Mouse (Mus musculus): ENCODE data around the gene Ndst2. TPM values are rescaled to one million over a fixed set of nuclear protein-coding genes. Genes with fewer than 3 reads are reported as not detected.
A peak's percentile ranks its signal among the peaks of the same experiment; 100 is the strongest.

Ndst2 gene
- polyA plus RNA-seq, 1 experiment from 2014 or later: 12.5 TPM

DNA sequence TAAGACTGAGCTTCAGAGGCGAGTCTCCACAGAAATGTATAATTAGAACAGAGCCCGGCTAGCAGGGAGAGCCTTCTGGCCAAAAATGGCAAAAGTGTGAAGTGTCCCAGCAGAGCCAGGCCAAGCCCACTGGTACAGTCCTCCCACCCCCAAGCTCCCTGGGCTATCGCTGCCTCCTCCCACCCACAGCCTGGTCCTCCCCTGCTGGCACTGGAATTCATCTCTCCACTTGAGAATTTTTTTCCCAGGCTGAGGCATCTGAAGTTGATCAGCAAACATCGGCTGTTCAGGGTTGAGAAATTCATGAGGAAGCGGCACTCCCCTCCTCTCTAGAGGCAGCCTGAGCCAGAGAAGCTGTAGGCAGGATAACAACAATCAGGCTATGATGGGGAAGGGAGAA is 34.2 kb upstream of the Ndst2 start:
- H3K27me3 ChIP-seq (replicated peaks; ENCODE audit: control insufficient read depth, insufficient read depth, low read length): no peaks in the 10 kb centered on the region
- H3K4me1 ChIP-seq (ENCODE audit: control insufficient read depth, insufficient read depth, low read length): no peaks in the 10 kb centered on the region
- ATAC-seq (no peak), DNase-seq (ENCODE audit: low spot score) (no peak)
- no peak overlapping the region for H3K4me3 ChIP-seq (ENCODE audit: low read depth, low read length)
- H3K9ac ChIP-seq (ENCODE audit: low read length): no peak overlapping the region
- H3K9me3 ChIP-seq (replicated peaks; ENCODE audit: control insufficient read depth, low read length): no peaks in the 10 kb centered on the region
- no peak overlapping the region for H3K27ac ChIP-seq (ENCODE audit: low read depth, low read length)
- WGBS: 87% methylated on average over 5 of the region's 5 CpGs
- H3K4me2 ChIP-seq (ENCODE audit: low read length): no peak overlapping the region
- peaks cover 41% of the 10 kb centered on the region for H3K36me3 ChIP-seq (ENCODE audit: control insufficient read depth, insufficient read depth, low read length)

DNA sequence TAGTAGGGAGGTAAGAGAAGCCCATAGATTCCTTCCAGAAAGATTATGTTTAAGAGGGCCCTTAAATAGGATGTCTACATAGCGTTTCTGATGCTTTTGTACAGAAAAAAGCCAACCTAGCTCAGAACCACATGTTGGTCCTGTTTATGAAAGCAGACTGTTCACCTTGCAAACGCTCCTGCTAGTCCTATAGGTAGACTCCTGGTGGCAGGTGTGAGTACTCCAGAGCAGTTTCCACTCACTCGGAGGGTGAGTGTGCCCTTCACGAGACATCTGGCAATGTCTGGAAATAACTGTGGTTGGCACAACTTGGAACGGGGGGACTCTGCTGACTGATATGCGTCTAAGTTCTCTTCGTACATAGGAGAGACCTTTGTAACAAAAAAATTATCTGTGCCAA is 33.6 kb upstream of the Ndst2 start:
- H3K4me3 ChIP-seq (ENCODE audit: low read depth, low read length): no peak overlapping the region
- H3K4me2 ChIP-seq (ENCODE audit: low read length): no peak overlapping the region
- no peak overlapping the region for H3K27ac ChIP-seq (ENCODE audit: low read depth, low read length)
- H3K9me3 ChIP-seq (replicated peaks; ENCODE audit: control insufficient read depth, low read length): no peaks in the 10 kb centered on the region
- WGBS: 93% methylated on average over 7 of the region's 7 CpGs
- no peak for DNase-seq (ENCODE audit: low spot score)
- no peaks in the 10 kb centered on the region for H3K4me1 ChIP-seq (ENCODE audit: control insufficient read depth, insufficient read depth, low read length)
- H3K9ac ChIP-seq (ENCODE audit: low read length): no peak overlapping the region
- no peaks in the 10 kb centered on the region for H3K27me3 ChIP-seq (replicated peaks; ENCODE audit: control insufficient read depth, insufficient read depth, low read length)
- no peak for ATAC-seq
- peaks cover 47% of the 10 kb centered on the region for H3K36me3 ChIP-seq (ENCODE audit: control insufficient read depth, insufficient read depth, low read length)

DNA sequence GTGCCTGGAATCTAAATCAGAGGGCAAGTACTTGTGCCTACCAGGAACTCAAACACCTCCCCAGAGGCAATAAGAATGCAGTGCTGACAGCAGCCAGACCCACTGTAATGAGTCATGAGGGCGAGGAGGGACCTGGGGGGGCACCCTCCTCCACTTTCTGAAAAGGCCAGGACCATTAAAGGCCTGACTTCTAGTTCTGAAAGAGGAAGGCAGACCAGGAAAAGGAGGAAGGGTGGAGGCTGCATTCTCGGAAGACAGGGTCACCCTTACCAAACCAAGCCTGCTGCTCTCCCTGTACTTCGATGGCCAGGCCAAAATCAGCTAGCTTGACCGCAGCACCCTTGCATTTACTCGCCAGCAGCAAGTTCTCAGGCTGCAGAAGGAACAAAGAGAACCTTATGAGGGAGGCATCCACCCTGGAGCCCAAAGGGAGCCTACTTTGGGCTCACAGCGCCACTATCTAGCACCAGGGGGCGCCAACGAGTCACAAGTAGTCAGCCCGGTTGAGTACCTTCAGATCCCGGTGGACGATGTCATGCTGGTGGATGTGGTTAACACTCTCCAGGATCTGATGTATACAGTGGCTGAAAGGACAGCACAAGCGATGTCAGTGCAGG is 31.4 kb upstream of the Ndst2 start:
- H3K4me3 ChIP-seq (ENCODE audit: low read depth, low read length): no peak overlapping the region
- peaks cover 63% of the 10 kb centered on the region for H3K36me3 ChIP-seq (ENCODE audit: control insufficient read depth, insufficient read depth, low read length)
- H3K9ac ChIP-seq (ENCODE audit: low read length): no peak overlapping the region
- no peaks in the 10 kb centered on the region for H3K4me1 ChIP-seq (ENCODE audit: control insufficient read depth, insufficient read depth, low read length)
- H3K27me3 ChIP-seq (replicated peaks; ENCODE audit: control insufficient read depth, insufficient read depth, low read length): no peaks in the 10 kb centered on the region
- no peak overlapping the region for H3K27ac ChIP-seq (ENCODE audit: low read depth, low read length)
- ATAC-seq: peak; percentile 73
- peak; percentile 91 for DNase-seq (ENCODE audit: low spot score)
- no peaks in the 10 kb centered on the region for H3K9me3 ChIP-seq (replicated peaks; ENCODE audit: control insufficient read depth, low read length)
- WGBS: 29% methylated on average over 12 of the region's 12 CpGs
- H3K4me2 ChIP-seq (ENCODE audit: low read length): no peak overlapping the region

DNA sequence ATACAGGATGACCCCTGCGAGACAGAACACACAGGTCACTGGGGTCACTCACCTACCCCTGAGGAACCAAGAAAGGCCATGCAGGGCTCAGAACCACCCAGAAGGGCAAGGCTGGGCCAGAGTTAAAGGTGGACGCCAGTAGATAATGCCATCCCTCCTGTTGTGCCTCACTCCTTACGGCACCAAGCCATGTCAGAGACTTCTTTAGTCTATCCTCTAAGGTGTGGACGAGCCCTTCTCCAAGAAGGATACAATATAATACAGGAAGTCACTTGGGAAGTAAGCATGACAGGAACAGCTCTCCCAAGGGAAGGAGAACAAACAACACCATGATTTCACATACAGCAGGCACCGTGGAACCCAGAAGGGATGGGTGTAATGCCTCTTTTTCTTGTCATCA is 30.6 kb upstream of the Ndst2 start:
- H3K27ac ChIP-seq (ENCODE audit: low read depth, low read length): no peak overlapping the region
- peaks cover 66% of the 10 kb centered on the region for H3K36me3 ChIP-seq (ENCODE audit: control insufficient read depth, insufficient read depth, low read length)
- no peak overlapping the region for H3K9ac ChIP-seq (ENCODE audit: low read length)
- DNase-seq (ENCODE audit: low spot score): no peak
- H3K4me3 ChIP-seq (ENCODE audit: low read depth, low read length): no peak overlapping the region
- H3K4me2 ChIP-seq (ENCODE audit: low read length): no peak overlapping the region
- no peaks in the 10 kb centered on the region for H3K4me1 ChIP-seq (ENCODE audit: control insufficient read depth, insufficient read depth, low read length)
- H3K27me3 ChIP-seq (replicated peaks; ENCODE audit: control insufficient read depth, insufficient read depth, low read length): no peaks in the 10 kb centered on the region
- ATAC-seq: no peak
- 90% methylated on average over 5 of the region's 5 CpGs for WGBS
- H3K9me3 ChIP-seq (replicated peaks; ENCODE audit: control insufficient read depth, low read length): no peaks in the 10 kb centered on the region

DNA sequence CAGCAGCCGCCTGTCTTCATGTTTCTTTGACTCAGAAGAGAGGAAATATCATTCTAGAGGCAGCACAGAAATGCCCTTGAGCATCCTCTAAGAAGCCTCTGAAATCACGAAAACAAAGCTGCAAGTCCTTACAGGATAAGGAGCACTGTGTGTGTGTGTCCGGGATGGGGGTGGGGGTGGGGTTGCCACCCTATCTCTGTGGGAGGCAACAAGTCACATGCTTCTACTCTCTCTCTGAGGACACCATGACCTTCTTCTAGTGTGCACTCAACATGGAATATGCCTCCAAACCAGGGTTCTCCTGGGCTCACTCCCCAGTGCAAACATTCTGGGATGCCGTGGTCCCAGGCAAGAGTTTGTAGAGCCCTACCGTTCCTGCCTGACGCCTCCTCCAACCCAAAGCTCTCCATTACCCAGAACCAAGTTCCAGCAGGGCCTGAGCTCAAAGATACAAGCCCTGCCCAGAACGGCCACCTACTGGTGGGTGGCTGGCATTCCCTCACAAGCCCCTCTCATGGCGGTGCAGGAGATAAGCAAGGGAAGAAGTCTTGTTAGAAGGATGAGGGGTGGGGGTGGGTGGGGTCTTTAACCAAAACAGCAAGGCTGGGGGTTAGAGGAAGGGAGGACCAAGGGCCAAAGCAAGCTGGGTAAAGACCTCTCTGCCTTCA is 24.5 kb upstream of the Ndst2 start:
- Histone ChIP-seq H3K9ac (ENCODE audit: low read length) (no peak overlapping the region), H3K4me3 (ENCODE audit: low read depth, low read length) (no peak overlapping the region), H3K4me2 (ENCODE audit: low read length) (no peak overlapping the region), H3K27me3 (replicated peaks; ENCODE audit: control insufficient read depth, insufficient read depth, low read length) (no peaks in the 10 kb centered on the region), H3K36me3 (ENCODE audit: control insufficient read depth, insufficient read depth, low read length) (peaks cover 93% of the 10 kb centered on the region), H3K27ac (ENCODE audit: low read depth, low read length) (no peak overlapping the region), H3K4me1 (ENCODE audit: control insufficient read depth, insufficient read depth, low read length) (no peaks in the 10 kb centered on the region), H3K9me3 (replicated peaks; ENCODE audit: control insufficient read depth, low read length) (no peaks in the 10 kb centered on the region)
- no peak for ATAC-seq
- DNase-seq (ENCODE audit: low spot score): no peak
- WGBS: 82% methylated on average over 8 of the region's 8 CpGs

DNA sequence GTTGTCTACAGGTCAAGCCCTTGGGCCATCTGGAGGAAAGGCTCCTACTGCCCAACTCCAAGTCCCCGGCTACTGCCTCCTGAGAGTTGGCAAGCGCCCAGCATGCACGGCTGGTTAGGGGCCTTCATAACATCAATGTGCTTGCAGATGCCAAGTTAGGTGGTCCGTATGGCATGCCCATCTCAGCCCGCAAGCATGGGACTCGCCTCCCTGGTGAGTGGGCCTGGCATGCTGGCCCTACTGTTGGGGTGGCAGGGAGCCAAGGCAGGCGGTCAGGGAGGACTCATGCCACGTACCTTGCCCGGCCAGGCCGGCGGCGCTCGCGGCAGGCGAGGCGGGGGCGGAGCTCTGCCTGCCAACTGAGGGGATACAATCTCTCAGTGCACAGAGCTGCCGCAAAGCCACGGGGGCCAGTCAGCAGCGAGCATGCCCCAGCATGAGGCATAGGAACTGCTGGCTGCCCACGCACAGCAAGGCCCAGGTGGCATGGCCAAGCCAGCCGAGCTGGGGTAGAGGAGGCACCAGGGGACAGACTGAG is 23.1 kb upstream of the Ndst2 start:
- Histone ChIP-seq H3K4me2 (ENCODE audit: low read length) (no peak overlapping the region), H3K4me3 (ENCODE audit: low read depth, low read length) (no peak overlapping the region), H3K9me3 (replicated peaks; ENCODE audit: control insufficient read depth, low read length) (no peaks in the 10 kb centered on the region), H3K4me1 (ENCODE audit: control insufficient read depth, insufficient read depth, low read length) (no peaks in the 10 kb centered on the region), H3K27me3 (replicated peaks; ENCODE audit: control insufficient read depth, insufficient read depth, low read length) (no peaks in the 10 kb centered on the region), H3K36me3 (ENCODE audit: control insufficient read depth, insufficient read depth, low read length) (peaks cover 83% of the 10 kb centered on the region), H3K9ac (ENCODE audit: low read length) (no peak overlapping the region), H3K27ac (ENCODE audit: low read depth, low read length) (no peak overlapping the region)
- ATAC-seq: no peak
- DNase-seq (ENCODE audit: low spot score): no peak
- WGBS: 89% methylated on average over 22 of the region's 22 CpGs

DNA sequence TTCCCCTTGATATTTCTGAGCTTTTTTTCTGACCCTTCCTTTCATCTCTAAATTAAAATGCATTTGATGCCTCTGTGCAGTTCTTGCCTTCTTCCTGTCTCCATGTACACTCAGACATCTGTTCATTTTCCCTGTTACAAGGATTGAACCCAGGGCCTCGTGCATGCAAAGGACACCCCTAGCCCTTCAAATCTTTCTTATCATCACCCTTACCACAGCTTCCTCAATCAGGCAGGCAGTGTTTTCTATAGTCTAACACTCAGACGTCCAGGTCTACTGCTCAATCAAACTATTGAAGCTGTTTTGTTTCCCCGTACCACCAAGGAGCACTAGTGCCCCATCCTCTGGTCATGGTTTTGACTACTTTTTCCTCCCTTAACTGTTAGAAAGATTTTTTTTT is 19.4 kb upstream of the Ndst2 start:
- Histone ChIP-seq H3K9ac (ENCODE audit: low read length) (no peak overlapping the region), H3K4me2 (ENCODE audit: low read length) (no peak overlapping the region), H3K36me3 (ENCODE audit: control insufficient read depth, insufficient read depth, low read length) (peaks cover 52% of the 10 kb centered on the region), H3K27ac (ENCODE audit: low read depth, low read length) (no peak overlapping the region), H3K9me3 (replicated peaks; ENCODE audit: control insufficient read depth, low read length) (no peaks in the 10 kb centered on the region), H3K27me3 (replicated peaks; ENCODE audit: control insufficient read depth, insufficient read depth, low read length) (no peaks in the 10 kb centered on the region), H3K4me3 (ENCODE audit: low read depth, low read length) (no peak overlapping the region), H3K4me1 (ENCODE audit: control insufficient read depth, insufficient read depth, low read length) (no peaks in the 10 kb centered on the region)
- DNase-seq (ENCODE audit: low spot score) (no peak), ATAC-seq (no peak)
- 87% methylated on average over 3 of the region's 3 CpGs for WGBS

DNA sequence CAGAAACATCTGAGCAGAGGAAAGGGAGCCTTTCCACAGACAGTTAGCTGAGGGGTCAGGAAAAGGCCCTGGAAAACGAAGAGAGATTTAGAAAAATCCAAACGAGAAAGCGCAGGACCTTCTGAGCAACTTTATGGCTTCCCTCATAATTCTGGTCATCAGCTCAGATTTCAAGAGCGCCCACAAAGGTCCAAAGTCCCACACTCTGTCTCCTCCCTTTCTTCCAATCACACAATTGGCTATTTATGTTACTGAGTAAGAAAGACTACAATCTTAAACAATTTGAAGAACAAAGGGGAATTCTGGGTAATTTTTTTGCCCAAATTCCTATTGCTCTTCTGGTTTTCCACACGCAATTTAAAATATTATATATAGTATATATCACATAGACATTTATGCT is 16.1 kb upstream of the Ndst2 start:
- Histone ChIP-seq H3K4me3 (ENCODE audit: low read depth, low read length) (no peak overlapping the region), H3K27me3 (replicated peaks; ENCODE audit: control insufficient read depth, insufficient read depth, low read length) (no peaks in the 10 kb centered on the region), H3K36me3 (ENCODE audit: control insufficient read depth, insufficient read depth, low read length) (peaks cover 30% of the 10 kb centered on the region), H3K27ac (ENCODE audit: low read depth, low read length) (no peak overlapping the region), H3K4me2 (ENCODE audit: low read length) (no peak overlapping the region), H3K4me1 (ENCODE audit: control insufficient read depth, insufficient read depth, low read length) (no peaks in the 10 kb centered on the region), H3K9ac (ENCODE audit: low read length) (no peak overlapping the region), H3K9me3 (replicated peaks; ENCODE audit: control insufficient read depth, low read length) (no peaks in the 10 kb centered on the region)
- no peak for ATAC-seq
- WGBS: 94% methylated on average over 5 of the region's 5 CpGs
- DNase-seq (ENCODE audit: low spot score): no peak

DNA sequence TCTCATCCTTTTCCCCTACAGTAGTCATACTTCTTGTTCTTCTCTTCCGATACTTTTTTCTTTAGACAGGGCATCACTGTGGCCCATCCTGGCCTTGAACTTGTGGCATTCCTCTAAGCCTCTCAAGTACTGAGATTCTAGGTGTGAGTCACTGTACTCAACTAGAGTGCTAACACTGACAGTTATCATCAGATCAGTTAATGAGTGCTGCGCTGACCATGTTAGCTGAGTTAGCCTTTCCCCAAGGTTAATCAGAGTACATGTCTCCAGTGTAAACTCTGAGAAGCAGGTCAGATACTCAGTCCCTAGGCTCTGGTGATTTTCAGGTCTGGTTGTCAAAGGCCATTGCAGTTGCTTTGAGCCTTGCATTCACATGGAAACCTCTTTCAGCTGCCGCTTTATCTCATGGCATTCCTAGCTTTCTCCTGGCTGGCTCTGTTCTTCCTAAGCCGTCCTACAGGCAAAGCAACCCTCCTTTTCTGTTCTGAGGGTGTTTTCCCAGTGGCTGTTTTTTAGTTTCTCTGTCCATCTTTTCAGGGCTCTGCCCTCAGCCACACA is 15.2 kb upstream of the Ndst2 start:
- H3K4me1 ChIP-seq (ENCODE audit: control insufficient read depth, insufficient read depth, low read length): no peaks in the 10 kb centered on the region
- no peak for ATAC-seq
- H3K27ac ChIP-seq (ENCODE audit: low read depth, low read length): no peak overlapping the region
- no peak overlapping the region for H3K4me2 ChIP-seq (ENCODE audit: low read length)
- no peak overlapping the region for H3K9ac ChIP-seq (ENCODE audit: low read length)
- peaks cover 26% of the 10 kb centered on the region for H3K36me3 ChIP-seq (ENCODE audit: control insufficient read depth, insufficient read depth, low read length)
- H3K27me3 ChIP-seq (replicated peaks; ENCODE audit: control insufficient read depth, insufficient read depth, low read length): no peaks in the 10 kb centered on the region
- no peak for DNase-seq (ENCODE audit: low spot score)
- H3K9me3 ChIP-seq (replicated peaks; ENCODE audit: control insufficient read depth, low read length): no peaks in the 10 kb centered on the region
- H3K4me3 ChIP-seq (ENCODE audit: low read depth, low read length): no peak overlapping the region
- 90% methylated on average over 4 of the region's 4 CpGs for WGBS

All from forebrain, embryonic 14.5 days (tissue).